Mouse (Mus musculus): Measurements from ENCODE around the gene Cpeb2.

GRCm38 (mm10) chr5:43279774-43280173 lies 46.8 kb downstream of the Cpeb2 start:
- no peak for TF ChIP-seq POLR2A (IDR thresholded peaks at IDR 0.05; ENCODE audit: insufficient read length, low read depth)
- no peak for TF ChIP-seq MAX (IDR thresholded peaks at IDR 0.05; ENCODE audit: low read depth)

Data from myocyte (in vitro differentiated cells).